Mouse (Mus musculus) cerebellum, postnatal 10 days (tissue): Measurements from ENCODE around the gene Ispd.
A peak's percentile ranks its signal among the peaks of the same experiment; 100 is the strongest.

ENCODE experiments used
- DNase-seq, 2 experiments: peaks; one replicate each; pipeline ENCODE4 v3.0.0; 2021; ENCODE audit warnings: mixed read lengths in 2 of 2

The Ispd gene

DNA sequence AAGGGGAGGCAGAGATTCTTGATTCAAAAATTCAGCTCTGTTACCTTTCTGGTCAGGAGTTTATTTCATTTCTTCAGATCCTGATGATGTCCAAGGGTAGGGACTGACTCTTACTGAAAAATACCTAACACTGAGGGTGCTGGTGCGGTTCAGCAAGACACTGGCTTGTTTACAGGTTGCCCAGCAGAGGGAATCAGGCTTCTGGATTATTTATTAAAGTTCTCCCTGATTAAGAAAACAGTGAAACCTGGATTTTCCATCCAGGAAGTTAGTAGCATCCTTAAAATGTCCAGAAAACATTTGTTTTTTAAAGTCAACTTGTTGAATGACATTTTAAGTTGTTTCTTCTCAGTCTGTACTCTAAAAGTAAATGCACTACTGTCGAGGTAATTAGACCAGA, 337.2 kb downstream of the Ispd start:
- DNase-seq: no peak

DNA sequence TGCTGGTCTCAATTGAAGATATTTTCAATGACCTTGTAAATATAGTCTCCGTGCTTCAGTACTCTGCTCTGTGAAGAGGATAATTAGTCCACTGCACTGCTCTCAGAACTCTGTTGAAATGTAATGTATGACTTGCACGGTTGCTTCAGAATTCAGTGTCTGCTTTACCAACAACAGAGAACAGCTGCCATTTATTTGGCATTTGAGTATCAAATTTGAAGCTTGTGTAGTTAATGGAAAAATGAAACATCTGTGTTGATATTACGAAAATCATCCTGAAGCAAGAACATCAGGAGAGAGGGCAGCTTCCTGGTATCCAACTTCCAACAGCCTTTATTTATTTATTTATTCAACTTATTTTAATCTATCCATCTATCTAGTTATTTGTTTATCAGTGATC, 337.8 kb downstream of the Ispd start:
- no peak for DNase-seq

DNA sequence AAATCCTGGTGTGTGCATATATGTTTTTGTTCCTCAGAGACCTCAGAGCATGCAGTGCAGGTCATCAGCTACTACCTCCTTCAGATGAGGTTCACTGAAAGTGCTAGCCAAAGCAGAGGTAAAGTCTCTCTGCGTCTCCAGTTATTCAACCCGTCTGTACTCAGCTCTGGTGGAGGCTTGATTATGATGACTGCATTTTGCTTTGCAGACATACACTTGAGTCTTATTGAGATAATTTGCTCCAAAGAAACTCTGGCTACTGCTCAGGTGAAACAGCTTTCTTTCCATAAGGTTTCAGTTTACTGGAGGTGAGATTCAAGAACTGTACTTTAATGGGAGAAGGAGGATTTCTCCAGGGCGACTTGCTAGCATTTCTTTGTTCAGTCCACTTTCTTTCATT, 339.5 kb downstream of the Ispd start:
- DNase-seq: no peak

GRCm38 (mm10) chr12:36721223-36721622, 340.0 kb downstream of the Ispd start:
- peak; percentile 24 to 38 for DNase-seq

GRCm38 (mm10) chr12:36722754-36723153, 341.5 kb downstream of the Ispd start:
- DNase-seq: no peak

GRCm38 (mm10) chr12:36723302-36723701, 342.1 kb downstream of the Ispd start:
- DNase-seq: no peak

- DNase-seq: no peak
Observed at GRCm38 (mm10) chr12:36724297-36724696, 343.0 kb downstream of the Ispd start.

DNA sequence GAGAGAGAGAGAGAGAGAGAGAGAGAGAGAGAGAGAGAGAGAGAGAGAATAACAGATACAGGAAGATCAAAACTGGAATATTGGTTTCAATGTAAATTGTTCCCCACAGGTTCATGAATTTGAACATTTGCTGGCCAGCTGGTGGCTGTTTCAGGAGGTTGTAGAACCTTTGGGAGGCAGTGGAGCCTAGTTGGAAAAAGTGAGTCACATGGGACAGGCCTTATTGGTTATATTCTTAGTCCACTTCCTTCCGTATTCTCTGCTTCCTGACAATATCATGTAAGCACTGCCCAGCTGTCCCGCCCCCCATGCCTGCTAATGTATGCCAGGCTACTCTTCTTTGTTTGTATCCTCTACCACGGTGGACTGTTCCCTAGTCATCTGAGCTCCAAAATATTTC, 344.0 kb downstream of the Ispd start:
- DNase-seq: no peak

GRCm38 (mm10) chr12:36726026-36726425, 344.8 kb downstream of the Ispd start:
- no peak for DNase-seq

GRCm38 (mm10) chr12:36733673-36734371, 352.6 kb downstream of the Ispd start:
- DNase-seq: no peak
